Mouse (Mus musculus) heart, adult 9 months (tissue): ENCODE measurements around the gene Commd7.
A peak's percentile ranks its signal among the peaks of the same experiment; 100 is the strongest.

Experiments used
- DNase-seq, 2 experiments: peaks; one replicate each; pipeline ENCODE4 v3.0.0; 2022; ENCODE audit warnings: low spot score in 2 of 2

The Commd7 gene

GRCm38 (mm10) chr2:153586515-153587174, 45.9 kb downstream of the Commd7 start:
- peak; percentile 75 to 82 for DNase-seq

GRCm38 (mm10) chr2:153585981-153586380, 46.6 kb downstream of the Commd7 start:
- DNase-seq, result no peak

DNA sequence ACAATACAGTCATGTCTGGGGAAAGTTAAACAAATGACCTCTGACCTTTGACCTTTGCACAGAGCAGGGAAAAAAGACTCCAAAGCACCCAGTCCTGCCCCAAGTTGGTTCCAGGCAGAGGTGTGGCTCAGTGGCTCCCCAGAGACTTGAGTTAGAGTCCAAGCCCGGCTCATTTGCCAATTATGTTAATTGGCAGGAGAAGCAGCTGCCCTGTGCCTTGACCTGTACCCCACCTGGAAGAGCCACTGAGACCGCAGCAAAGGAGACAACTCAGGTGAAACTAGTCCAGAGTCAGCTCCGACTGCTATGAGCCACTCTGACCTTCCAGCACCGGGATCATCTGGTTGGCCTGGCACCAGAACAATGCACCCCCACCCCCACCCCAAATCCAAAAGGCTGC, 48.2 kb downstream of the Commd7 start:
- DNase-seq, result no peak

GRCm38 (mm10) chr2:153583641-153584049, 48.9 kb downstream of the Commd7 start:
- DNase-seq, result no peak

DNA sequence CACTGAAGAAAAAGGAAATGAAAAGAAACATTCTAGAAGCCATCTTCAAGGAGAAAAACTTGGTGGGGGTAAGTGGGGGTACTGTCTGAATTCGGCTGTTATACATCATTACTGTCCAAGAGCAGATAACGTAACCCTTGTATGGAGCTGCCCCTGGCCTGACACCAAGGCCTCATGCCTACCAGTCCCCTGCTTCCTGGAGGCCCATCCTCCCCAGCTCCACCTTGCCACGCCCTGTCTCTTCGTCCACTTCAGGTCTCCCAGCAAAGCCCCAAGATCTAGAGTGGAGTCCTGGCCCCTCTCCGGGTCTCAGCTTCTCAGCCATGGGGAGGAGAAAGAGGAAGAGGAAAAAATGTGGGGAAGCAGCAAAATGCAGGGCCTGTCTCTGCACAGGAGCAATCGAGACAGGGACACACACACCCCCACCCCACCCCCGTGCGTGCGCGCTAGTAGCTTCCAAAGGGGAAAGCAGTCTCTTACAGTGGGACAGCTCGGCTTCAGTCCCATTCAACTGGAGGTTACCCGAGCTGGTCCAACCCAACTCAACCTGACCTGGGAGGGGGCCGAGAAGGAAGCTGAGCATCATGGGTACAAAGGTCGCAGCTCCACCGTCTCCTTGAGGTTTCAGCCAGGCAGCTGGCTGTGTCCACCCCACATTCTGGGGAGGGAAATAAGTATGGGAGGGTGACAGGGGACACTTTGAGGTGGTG, 49.5 kb downstream of the Commd7 start:
- no peak for DNase-seq

DNA sequence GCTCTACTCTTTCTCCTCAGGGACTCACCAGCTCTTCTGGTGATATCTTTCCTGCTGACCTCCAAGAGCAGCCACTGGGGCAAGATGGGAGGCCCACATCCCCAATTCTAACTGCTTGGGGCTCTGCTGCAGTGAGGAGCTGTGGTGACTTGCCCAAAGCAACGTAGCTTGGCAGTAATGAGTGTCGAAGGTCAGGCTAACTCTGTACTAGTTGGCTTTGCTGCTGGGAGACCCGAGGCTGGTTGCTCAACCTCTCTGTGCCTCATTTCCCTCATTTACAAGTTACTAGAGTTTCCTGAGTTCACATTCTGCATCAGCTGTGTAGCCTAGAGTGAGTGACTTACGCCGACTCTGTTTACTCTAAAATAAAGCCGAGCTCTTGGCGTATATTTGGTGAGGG, 51.2 kb downstream of the Commd7 start:
- DNase-seq, result no peak

DNA sequence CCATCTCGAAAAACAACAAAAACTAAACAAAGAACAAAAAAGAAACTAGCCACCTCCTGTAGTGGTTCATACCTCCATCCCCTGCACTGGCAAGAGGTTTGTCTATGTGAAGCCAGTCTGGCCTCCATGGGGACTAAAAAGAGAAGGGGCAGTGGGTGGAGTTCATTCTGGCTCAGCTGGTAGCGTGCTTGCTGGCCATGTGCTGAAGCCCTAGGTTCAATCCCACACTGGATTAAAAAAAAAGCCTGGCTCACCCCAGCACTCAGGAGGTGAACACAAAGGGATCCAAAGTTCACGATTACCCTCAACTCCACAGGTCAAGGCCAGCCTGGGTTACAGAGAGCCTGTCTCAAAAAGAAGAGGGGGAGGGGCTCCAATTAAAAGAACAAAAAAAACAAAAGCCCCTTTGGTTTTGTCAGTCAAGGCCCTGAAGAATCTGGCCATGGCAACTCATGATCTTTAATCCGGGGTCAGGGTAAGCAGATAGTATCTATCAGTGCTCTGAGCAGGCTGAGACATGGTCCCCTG, 52.1 kb downstream of the Commd7 start:
- no peak for DNase-seq

- DNase-seq, result no peak
Observed at GRCm38 (mm10) chr2:153580042-153580441, 52.5 kb downstream of the Commd7 start.

- no peak for DNase-seq
Observed at GRCm38 (mm10) chr2:153577122-153577521, 55.5 kb downstream of the Commd7 start.

DNA sequence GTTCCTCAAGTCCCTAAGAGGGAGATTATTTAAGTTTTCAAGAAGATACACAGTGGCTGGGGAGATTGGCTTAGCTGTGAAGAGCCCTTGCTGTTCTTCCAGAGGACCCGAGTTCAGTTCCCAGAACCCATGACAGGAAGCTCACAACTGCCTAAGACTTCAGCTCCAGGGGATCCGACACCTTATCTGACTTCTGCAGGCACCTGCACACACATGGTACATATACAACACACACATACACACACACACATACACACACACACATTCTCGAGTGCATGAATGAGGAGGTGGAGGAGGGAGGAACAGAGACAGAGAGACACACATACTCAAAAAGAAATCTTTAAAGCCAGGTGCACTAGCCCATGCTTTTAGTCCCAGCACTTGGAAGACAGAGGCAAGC, 56.4 kb downstream of the Commd7 start:
- DNase-seq, result no peak

DNA sequence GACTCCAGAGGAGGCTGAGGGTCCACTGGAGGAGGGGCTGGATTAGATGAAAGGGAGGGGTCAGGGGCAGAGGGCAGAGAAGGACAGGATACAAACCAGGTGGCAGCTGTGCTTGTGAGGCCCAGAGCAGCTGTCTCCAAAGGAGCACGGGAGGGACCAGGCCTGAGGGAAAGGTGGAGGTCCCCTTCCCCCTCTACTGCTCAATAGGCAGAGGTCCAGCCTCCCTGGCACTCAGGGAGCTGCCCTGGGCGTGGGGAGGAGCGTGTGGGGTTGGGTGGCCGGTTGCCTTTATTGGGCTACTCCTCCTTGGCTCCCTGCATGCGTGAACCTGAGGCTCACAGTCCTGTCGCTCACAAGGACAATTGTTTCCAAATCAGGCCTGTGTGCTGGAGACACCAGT, 57.0 kb downstream of the Commd7 start:
- no peak for DNase-seq

DNA sequence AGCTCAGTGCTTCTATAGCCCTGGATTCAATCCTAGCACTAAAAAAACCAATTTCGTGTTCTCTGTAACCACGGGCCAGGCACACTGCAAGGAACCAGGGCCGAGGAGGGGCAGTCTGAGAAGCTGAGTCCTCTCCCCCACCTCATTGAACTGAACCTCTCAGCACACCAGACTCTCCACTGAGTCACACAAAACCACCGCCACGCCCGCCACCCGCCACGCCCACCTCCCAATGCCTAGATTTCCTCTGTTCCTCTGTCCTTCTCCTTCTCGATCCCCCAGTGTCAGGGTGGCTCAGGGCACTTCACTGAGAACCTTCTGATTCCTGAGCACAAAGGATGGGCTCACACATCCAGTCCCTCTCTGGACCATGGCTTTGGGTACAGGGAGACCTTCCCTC, 59.5 kb downstream of the Commd7 start:
- DNase-seq, result no peak

GRCm38 (mm10) chr2:153568541-153568940, 64.0 kb downstream of the Commd7 start:
- DNase-seq, result no peak

DNA sequence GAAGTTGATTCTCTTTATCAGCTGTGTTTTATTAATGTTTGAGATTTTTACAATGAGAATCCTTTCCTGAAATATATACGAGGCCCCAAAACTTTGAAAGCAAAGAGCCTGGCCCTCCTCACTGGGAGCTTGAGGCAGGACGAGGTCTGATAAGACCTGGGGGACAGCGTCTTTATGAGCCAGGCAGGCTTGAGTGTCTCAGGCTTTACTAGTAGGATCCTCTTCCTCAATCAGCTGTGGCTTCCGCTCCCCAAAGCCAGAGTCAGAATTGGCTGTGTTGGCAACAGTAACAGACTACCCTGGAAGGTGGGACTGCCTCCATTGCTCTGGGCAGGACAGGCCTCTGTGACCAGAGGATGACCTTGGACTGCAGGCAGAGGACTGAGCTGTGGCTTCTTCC, 64.6 kb downstream of the Commd7 start:
- no peak for DNase-seq
